Mouse (Mus musculus): Measurements from ENCODE around the gene Fli1. TPM values are rescaled to one million over a fixed set of nuclear protein-coding genes. Genes with fewer than 3 reads are reported as not detected.

Fli1 gene
- polyA plus RNA-seq, 2 experiments: 2.5 to 6.9 TPM

DNA sequence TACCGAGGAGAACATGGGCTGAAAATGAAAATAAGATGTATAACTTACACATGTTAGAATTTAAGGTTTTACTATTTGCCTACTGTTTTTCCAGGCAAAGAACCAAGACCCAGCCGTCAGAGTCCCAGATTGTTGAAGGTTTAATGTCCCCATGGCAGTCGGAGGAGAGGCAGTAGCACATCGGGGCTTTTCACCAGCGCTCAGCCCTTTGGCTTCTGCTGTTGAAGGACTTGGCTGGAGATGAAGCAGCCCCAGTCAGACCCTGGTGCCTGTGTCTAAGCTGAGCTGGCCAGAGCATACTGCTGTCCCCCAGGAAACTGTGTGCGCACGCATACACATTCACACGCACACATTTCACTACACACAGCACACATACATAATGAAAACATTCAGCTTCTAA is 75.2 kb downstream of the Fli1 start:
- no peak for TF ChIP-seq EP300 (IDR thresholded peaks at IDR 0.05; ENCODE audit: low read depth)
- TF ChIP-seq CTCF (IDR thresholded peaks at IDR 0.05; ENCODE audit: low read depth): no peak
- H3K27ac ChIP-seq: no peak overlapping the region
- H3K9me3 ChIP-seq (ENCODE audit: control insufficient read depth, low read length): no peaks in the 10 kb centered on the region
- ATAC-seq (ENCODE audit: insufficient read depth) (no peak), DNase-seq (ENCODE audit: low read depth in 3 of 3, low spot score in 3 of 3) (no peak)
- no peaks in the 10 kb centered on the region for H3K27me3 ChIP-seq (ENCODE audit: control insufficient read depth, insufficient read depth, low read length)
- no peak overlapping the region for H3K4me2 ChIP-seq (ENCODE audit: low read depth)
- H3K4me1 ChIP-seq (replicated peaks; ENCODE audit: control insufficient read depth in 2 of 2, insufficient read depth in 2 of 2, low read length in 1 of 2): no peaks in the 10 kb centered on the region
- H3K9ac ChIP-seq (replicated peaks): no peak overlapping the region
- H3K4me3 ChIP-seq (ENCODE audit: insufficient read depth in 1 of 2, low read depth in 2 of 2, low read length in 2 of 2): no peak overlapping the region
- 76% methylated on average over 8 of the region's 8 CpGs for WGBS (ENCODE audit: insufficient replicate concordance)
- no peaks in the 10 kb centered on the region for H3K36me3 ChIP-seq (replicated peaks; ENCODE audit: control insufficient read depth, insufficient read depth, low read depth)

DNA sequence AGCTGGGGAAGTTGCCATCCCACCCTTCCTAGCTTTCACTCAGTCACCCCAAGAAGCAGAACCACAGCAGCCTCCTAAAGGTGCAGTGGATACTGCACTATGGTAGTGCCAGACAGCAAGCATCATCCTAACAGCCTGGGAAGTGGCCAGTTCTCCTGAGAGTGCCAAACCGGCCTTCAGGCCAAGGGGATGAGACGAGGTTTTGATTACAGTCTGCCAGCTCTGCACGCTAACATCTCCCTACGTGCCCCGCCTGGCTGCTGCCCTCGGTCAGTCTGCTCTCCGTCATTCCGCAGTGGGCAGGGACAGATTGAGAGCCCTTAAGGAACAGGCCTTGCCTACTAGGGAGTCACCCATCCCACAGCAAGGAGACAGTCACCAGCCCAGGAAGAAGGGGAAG is 75.8 kb downstream of the Fli1 start:
- Histone ChIP-seq H3K9ac (replicated peaks) (no peak overlapping the region), H3K4me2 (ENCODE audit: low read depth) (no peak overlapping the region), H3K36me3 (replicated peaks; ENCODE audit: control insufficient read depth, insufficient read depth, low read depth) (no peaks in the 10 kb centered on the region), H3K4me1 (replicated peaks; ENCODE audit: control insufficient read depth in 2 of 2, insufficient read depth in 2 of 2, low read length in 1 of 2) (no peaks in the 10 kb centered on the region), H3K4me3 (ENCODE audit: insufficient read depth in 1 of 2, low read depth in 2 of 2, low read length in 2 of 2) (no peak overlapping the region), H3K27me3 (ENCODE audit: control insufficient read depth, insufficient read depth, low read length) (no peaks in the 10 kb centered on the region), H3K27ac (no peak overlapping the region), H3K9me3 (ENCODE audit: control insufficient read depth, low read length) (no peaks in the 10 kb centered on the region)
- ATAC-seq (ENCODE audit: insufficient read depth): no peak
- TF ChIP-seq EP300 (IDR thresholded peaks at IDR 0.05; ENCODE audit: low read depth): no peak
- no peak for TF ChIP-seq CTCF (IDR thresholded peaks at IDR 0.05; ENCODE audit: low read depth)
- WGBS (ENCODE audit: insufficient replicate concordance): 71% methylated on average over 8 of the region's 8 CpGs
- DNase-seq (ENCODE audit: low read depth in 3 of 3, low spot score in 3 of 3): no peak

DNA sequence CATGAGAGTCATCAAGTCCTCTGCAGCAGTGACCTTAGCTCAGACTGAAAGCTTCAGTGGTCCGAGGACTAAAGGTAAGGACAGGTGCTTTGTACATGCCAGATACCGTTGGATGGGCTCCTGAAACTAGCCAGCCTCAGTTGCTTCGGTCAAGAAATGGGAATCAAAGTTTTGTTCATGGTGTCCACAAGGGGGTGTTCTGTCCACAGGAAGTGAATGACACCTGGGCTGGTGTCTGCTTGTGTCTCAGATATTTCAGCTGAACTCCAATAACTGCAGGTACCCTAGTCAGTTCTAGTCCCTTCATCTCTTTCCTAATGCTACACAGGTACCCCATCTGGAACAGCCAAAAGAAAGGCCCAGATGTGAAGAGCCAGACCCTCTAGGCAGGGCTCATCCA is 86.0 kb downstream of the Fli1 start:
- Histone ChIP-seq H3K4me2 (ENCODE audit: low read depth) (no peak overlapping the region), H3K4me3 (ENCODE audit: insufficient read depth in 1 of 2, low read depth in 2 of 2, low read length in 2 of 2) (no peak overlapping the region), H3K4me1 (replicated peaks; ENCODE audit: control insufficient read depth in 2 of 2, insufficient read depth in 2 of 2, low read length in 1 of 2) (peaks cover 0 to 5% of the 10 kb centered on the region in 2 experiments; a peak in 1 of 4 replicates), H3K9ac (replicated peaks) (no peak overlapping the region), H3K27me3 (ENCODE audit: control insufficient read depth, insufficient read depth, low read length) (no peaks in the 10 kb centered on the region), H3K9me3 (ENCODE audit: control insufficient read depth, low read length) (no peaks in the 10 kb centered on the region), H3K36me3 (replicated peaks; ENCODE audit: control insufficient read depth, insufficient read depth, low read depth) (no peaks in the 10 kb centered on the region), H3K27ac (no peak overlapping the region)
- 65% methylated on average over 3 of the region's 3 CpGs for WGBS (ENCODE audit: insufficient replicate concordance)
- TF ChIP-seq CTCF (IDR thresholded peaks at IDR 0.05; ENCODE audit: low read depth): peak; percentile 31; the same call in 1 of the 2 replicates
- no peak for TF ChIP-seq EP300 (IDR thresholded peaks at IDR 0.05; ENCODE audit: low read depth)
- DNase-seq (ENCODE audit: low read depth in 3 of 3, low spot score in 3 of 3): no peak
- no peak for ATAC-seq (ENCODE audit: insufficient read depth)

DNA sequence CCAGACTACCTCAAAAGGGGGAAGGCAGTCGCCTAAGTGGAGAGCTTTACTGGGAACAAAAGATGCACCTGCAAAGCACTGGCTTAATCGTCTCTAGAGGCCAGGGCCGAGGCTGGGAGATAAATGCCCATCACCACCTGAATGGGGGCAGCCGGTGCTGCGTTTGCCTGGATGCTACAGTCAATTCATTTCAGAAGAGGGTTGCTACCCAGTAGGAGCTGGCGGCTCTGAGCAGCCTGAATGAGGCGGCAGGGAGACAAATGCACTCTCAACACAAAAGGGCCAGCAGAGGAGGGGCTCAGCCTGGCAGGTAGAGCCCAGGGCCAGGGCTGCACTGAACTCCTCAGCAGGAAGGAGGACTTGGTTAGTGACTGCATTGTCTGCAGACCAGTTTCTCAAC is 92.5 kb downstream of the Fli1 start:
- H3K36me3 ChIP-seq (replicated peaks; ENCODE audit: control insufficient read depth, insufficient read depth, low read depth): no peaks in the 10 kb centered on the region
- H3K27ac ChIP-seq: no peak overlapping the region
- H3K9ac ChIP-seq (replicated peaks): no peak overlapping the region
- no peaks in the 10 kb centered on the region for H3K4me1 ChIP-seq (replicated peaks; ENCODE audit: control insufficient read depth in 2 of 2, insufficient read depth in 2 of 2, low read length in 1 of 2)
- H3K9me3 ChIP-seq (ENCODE audit: control insufficient read depth, low read length): no peaks in the 10 kb centered on the region
- ATAC-seq (ENCODE audit: insufficient read depth) (no peak), DNase-seq (ENCODE audit: low read depth in 3 of 3, low spot score in 3 of 3) (no peak)
- H3K4me2 ChIP-seq (ENCODE audit: low read depth): no peak overlapping the region
- WGBS (ENCODE audit: insufficient replicate concordance): 52% methylated on average over 7 of the region's 7 CpGs
- no peak overlapping the region for H3K4me3 ChIP-seq (ENCODE audit: insufficient read depth in 1 of 2, low read depth in 2 of 2, low read length in 2 of 2)
- H3K27me3 ChIP-seq (ENCODE audit: control insufficient read depth, insufficient read depth, low read length): no peaks in the 10 kb centered on the region
- TF ChIP-seq EP300 (IDR thresholded peaks at IDR 0.05; ENCODE audit: low read depth) (no peak), CTCF (IDR thresholded peaks at IDR 0.05; ENCODE audit: low read depth) (no peak)

DNA sequence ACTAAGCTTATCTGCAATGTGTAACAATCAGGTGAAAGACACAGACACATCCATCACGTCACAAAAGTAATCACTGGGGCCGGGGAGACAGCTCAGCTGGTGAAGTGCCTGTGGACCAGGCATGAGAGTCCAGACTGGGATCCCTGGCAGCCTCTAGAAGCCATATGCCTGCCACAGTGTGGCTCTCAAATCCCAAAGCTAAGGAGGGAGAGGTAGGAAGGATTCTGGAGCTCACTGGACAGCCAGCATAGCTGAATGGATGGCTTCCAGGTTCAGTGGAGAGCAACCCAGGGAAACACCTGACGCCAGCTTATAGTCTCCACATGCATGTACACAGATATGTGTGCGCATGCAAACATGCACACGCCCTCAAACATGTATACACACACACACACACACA is 93.9 kb downstream of the Fli1 start:
- no peaks in the 10 kb centered on the region for H3K27me3 ChIP-seq (ENCODE audit: control insufficient read depth, insufficient read depth, low read length)
- H3K4me1 ChIP-seq (replicated peaks; ENCODE audit: control insufficient read depth in 2 of 2, insufficient read depth in 2 of 2, low read length in 1 of 2): no peaks in the 10 kb centered on the region
- no peaks in the 10 kb centered on the region for H3K9me3 ChIP-seq (ENCODE audit: control insufficient read depth, low read length)
- H3K36me3 ChIP-seq (replicated peaks; ENCODE audit: control insufficient read depth, insufficient read depth, low read depth): no peaks in the 10 kb centered on the region
- no peak overlapping the region for H3K27ac ChIP-seq
- no peak overlapping the region for H3K9ac ChIP-seq (replicated peaks)
- no peak overlapping the region for H3K4me3 ChIP-seq (ENCODE audit: insufficient read depth in 1 of 2, low read depth in 2 of 2, low read length in 2 of 2)
- TF ChIP-seq CTCF (IDR thresholded peaks at IDR 0.05; ENCODE audit: low read depth): no peak
- no peak for TF ChIP-seq EP300 (IDR thresholded peaks at IDR 0.05; ENCODE audit: low read depth)
- DNase-seq (ENCODE audit: low read depth in 3 of 3, low spot score in 3 of 3) (no peak), ATAC-seq (ENCODE audit: insufficient read depth) (no peak)
- 55% methylated on average over 5 of the region's 5 CpGs for WGBS (ENCODE audit: insufficient replicate concordance)
- no peak overlapping the region for H3K4me2 ChIP-seq (ENCODE audit: low read depth)

Data from liver, embryonic 14.5 days (tissue).